ENCODE assay signal across 8 mouse cellular contexts in genomic region chr11:98768127-98769006, GRCm38 (mm10). TPM values are rescaled to one million over a fixed set of nuclear protein-coding genes. Genes with fewer than 3 reads are reported as not detected.
DNase-seq lines count a peak whose midpoint lies in the region; ATAC-seq lines count a peak whose summit lies in the region.

No protein-coding gene starts in this region.

- no peak for ATAC-seq in forebrain, embryonic 14.5 days
- no peak for ATAC-seq in hindbrain, embryonic 15.5 days (ENCODE audit: low FRiP score, low read depth)
- ATAC-seq in liver, embryonic 16.5 days (ENCODE audit: low read depth): peak; percentile 61
- ATAC-seq in stomach, embryonic 16.5 days (ENCODE audit: insufficient read depth, low FRiP score): peak; percentile 26; the same call in 1 of the 2 replicates

- H3K9me3 ChIP-seq in forebrain, embryonic 14.5 days (replicated peaks; ENCODE audit: control insufficient read depth, low read length): no peaks in the 10 kb centered on the region
- H3K9me3 ChIP-seq in hindbrain, embryonic 15.5 days: no peaks in the 10 kb centered on the region
- H3K9me3 ChIP-seq in liver, embryonic 16.5 days (replicated peaks; ENCODE audit: control insufficient read depth, low read length): no peaks in the 10 kb centered on the region
- H3K9me3 ChIP-seq in stomach, embryonic 16.5 days (replicated peaks; ENCODE audit: control insufficient read depth, low read length): no peaks in the 10 kb centered on the region

- no peaks in the 10 kb centered on the region for H3K27me3 ChIP-seq in forebrain, embryonic 14.5 days (replicated peaks; ENCODE audit: control insufficient read depth, insufficient read depth, low read length)
- no peaks in the 10 kb centered on the region for H3K27me3 ChIP-seq in hindbrain, embryonic 15.5 days
- no peaks in the 10 kb centered on the region for H3K27me3 ChIP-seq in liver, embryonic 16.5 days (ENCODE audit: control insufficient read depth, insufficient read depth, low read depth, low read length)
- no peaks in the 10 kb centered on the region for H3K27me3 ChIP-seq in stomach, embryonic 16.5 days (ENCODE audit: control insufficient read depth, insufficient read depth, low read length)

- DNase-seq in embryo, embryonic 10 days (ENCODE audit: low spot score): peak; percentile 29
- DNase-seq in embryo, embryonic 10.5 days (ENCODE audit: low spot score): no peak
- peak; percentile 38 for DNase-seq in adipocyte (ENCODE audit: low spot score)
- DNase-seq in forebrain, embryonic 14.5 days (ENCODE audit: low spot score): no peak
- no peak for DNase-seq in left cerebral cortex, postnatal 4 days

- H3K9ac ChIP-seq in forebrain, embryonic 14.5 days (ENCODE audit: low read length): peak overlapping the region; percentile 55
- H3K9ac ChIP-seq in hindbrain, embryonic 15.5 days: no peak overlapping the region
- H3K9ac ChIP-seq in liver, embryonic 16.5 days (ENCODE audit: low read depth, low read length): peak overlapping the region; percentile 69
- peak overlapping the region; percentile 67 for H3K9ac ChIP-seq in stomach, embryonic 16.5 days (ENCODE audit: low read length)

- peak overlapping the region; percentile 6; the same call in 1 of the 2 replicates for H3K4me3 ChIP-seq in forebrain, embryonic 14.5 days (ENCODE audit: low read depth, low read length)
- H3K4me3 ChIP-seq in hindbrain, embryonic 15.5 days: no peak overlapping the region
- H3K4me3 ChIP-seq in liver, embryonic 16.5 days (ENCODE audit: low read depth, low read length): peak overlapping the region; percentile 58
- H3K4me3 ChIP-seq in stomach, embryonic 16.5 days (replicated peaks; ENCODE audit: low read length): peak overlapping the region; percentile 28

- peak overlapping the region; percentile 85 for H3K27ac ChIP-seq in forebrain, embryonic 14.5 days (ENCODE audit: low read depth, low read length)
- H3K27ac ChIP-seq in hindbrain, embryonic 15.5 days (replicated peaks): peak overlapping the region; percentile 71
- peak overlapping the region; percentile 89 for H3K27ac ChIP-seq in liver, embryonic 16.5 days (ENCODE audit: low read length)
- H3K27ac ChIP-seq in stomach, embryonic 16.5 days (ENCODE audit: low read length): peak overlapping the region; percentile 83

- peaks cover 40% of the 10 kb centered on the region for H3K4me1 ChIP-seq in forebrain, embryonic 14.5 days (ENCODE audit: control insufficient read depth, insufficient read depth, low read length)
- peaks cover 59% of the 10 kb centered on the region for H3K4me1 ChIP-seq in hindbrain, embryonic 15.5 days (replicated peaks)
- peaks cover 76% of the 10 kb centered on the region for H3K4me1 ChIP-seq in liver, embryonic 16.5 days (ENCODE audit: control insufficient read depth, low read depth, low read length)
- H3K4me1 ChIP-seq in stomach, embryonic 16.5 days (ENCODE audit: control insufficient read depth, insufficient read depth, low read length): peaks cover 53% of the 10 kb centered on the region

- WGBS in forebrain, embryonic 14.5 days: 36% methylated on average over 38 of the region's 39 CpGs
- WGBS in hindbrain, embryonic 15.5 days: 27% methylated on average over 38 of the region's 39 CpGs
- WGBS in liver, embryonic 16.5 days (ENCODE audit: insufficient replicate concordance): 25% methylated on average over 39 of the region's 39 CpGs
- 25% methylated on average over 38 of the region's 39 CpGs for WGBS in stomach, embryonic 16.5 days

- intact Hi-C loops in left cerebral cortex, postnatal 4 days (cut with DNase I): no loop called here

- peak overlapping the region; percentile 40 for H3K4me2 ChIP-seq in forebrain, embryonic 14.5 days (ENCODE audit: low read length)
- peak overlapping the region; percentile 28 for H3K4me2 ChIP-seq in hindbrain, embryonic 15.5 days
- peak overlapping the region; percentile 80 for H3K4me2 ChIP-seq in liver, embryonic 16.5 days (ENCODE audit: low read depth, low read length)
- H3K4me2 ChIP-seq in stomach, embryonic 16.5 days (ENCODE audit: low read depth, low read length): peak overlapping the region; percentile 51

- peaks cover 67% of the 10 kb centered on the region for H3K36me3 ChIP-seq in forebrain, embryonic 14.5 days (ENCODE audit: control insufficient read depth, insufficient read depth, low read length)
- peaks cover 39% of the 10 kb centered on the region for H3K36me3 ChIP-seq in hindbrain, embryonic 15.5 days
- H3K36me3 ChIP-seq in liver, embryonic 16.5 days (ENCODE audit: control insufficient read depth, insufficient read depth): peaks cover 5% of the 10 kb centered on the region; the same call in 1 of the 2 replicates
- peaks cover 19% of the 10 kb centered on the region; the same call in 1 of the 2 replicates for H3K36me3 ChIP-seq in stomach, embryonic 16.5 days (ENCODE audit: control insufficient read depth, insufficient read depth, low read length)

RNA-seq across cellular contexts. Expression of gene Nr1d1, which starts 6.8 kb away (rescaled TPM):
- polyA plus RNA-seq in forebrain, embryonic 14.5 days (2014; fragmentation: Nextera tagmentation; extraction: Ambion mirVana): 2.2 and 3.1 TPM in 2 replicates
- polyA plus RNA-seq in hindbrain, embryonic 15.5 days (2015; fragmentation: Nextera tagmentation; extraction: Ambion mirVana): 3.9 and 4.3 TPM in 2 replicates
- polyA plus RNA-seq in liver, embryonic 16.5 days (2015; fragmentation: Nextera tagmentation; extraction: Ambion mirVana): 0.65 and 0.66 TPM in 2 replicates
- polyA plus RNA-seq in stomach, embryonic 16.5 days (2015; fragmentation: Nextera tagmentation; extraction: Ambion mirVana): 2.6 and 4.1 TPM in 2 replicates
- total RNA-seq in left cerebral cortex, postnatal 4 days (2021): 10 to 100 TPM; 31.9 TPM

RNA-seq across cellular contexts. Expression of gene Msl1, which starts 26.9 kb away (rescaled TPM):
- polyA plus RNA-seq in forebrain, embryonic 14.5 days (2014; fragmentation: Nextera tagmentation; extraction: Ambion mirVana): 19.3 and 20.5 TPM in 2 replicates
- polyA plus RNA-seq in hindbrain, embryonic 15.5 days (2015; fragmentation: Nextera tagmentation; extraction: Ambion mirVana): 31.7 and 33.1 TPM in 2 replicates
- polyA plus RNA-seq in liver, embryonic 16.5 days (2015; fragmentation: Nextera tagmentation; extraction: Ambion mirVana): 4.9 and 5.3 TPM in 2 replicates
- 18.0 and 18.4 TPM in 2 replicates for polyA plus RNA-seq in stomach, embryonic 16.5 days (2015; fragmentation: Nextera tagmentation; extraction: Ambion mirVana)
- 100 to 1,000 TPM; 163 to 166 TPM for total RNA-seq in left cerebral cortex, postnatal 4 days (2021)

RNA-seq across cellular contexts. Expression of gene Thra, which starts 27.9 kb away (rescaled TPM):
- 164 and 199 TPM in 2 replicates for polyA plus RNA-seq in forebrain, embryonic 14.5 days (2014; fragmentation: Nextera tagmentation; extraction: Ambion mirVana)
- polyA plus RNA-seq in hindbrain, embryonic 15.5 days (2015; fragmentation: Nextera tagmentation; extraction: Ambion mirVana): 136 and 138 TPM in 2 replicates
- polyA plus RNA-seq in liver, embryonic 16.5 days (2015; fragmentation: Nextera tagmentation; extraction: Ambion mirVana): 6.5 and 7.7 TPM in 2 replicates
- polyA plus RNA-seq in stomach, embryonic 16.5 days (2015; fragmentation: Nextera tagmentation; extraction: Ambion mirVana): 32.9 and 37.8 TPM in 2 replicates
- total RNA-seq in left cerebral cortex, postnatal 4 days (2021): 1,000 to 10,000 TPM; 1,274 to 1,289 TPM

RNA-seq across cellular contexts. Expression of gene Casc3, which starts 36.3 kb away (rescaled TPM):
- polyA plus RNA-seq in forebrain, embryonic 14.5 days (2014; fragmentation: Nextera tagmentation; extraction: Ambion mirVana): 41.0 and 45.0 TPM in 2 replicates
- 49.4 and 54.2 TPM in 2 replicates for polyA plus RNA-seq in hindbrain, embryonic 15.5 days (2015; fragmentation: Nextera tagmentation; extraction: Ambion mirVana)
- 11.6 and 13.6 TPM in 2 replicates for polyA plus RNA-seq in liver, embryonic 16.5 days (2015; fragmentation: Nextera tagmentation; extraction: Ambion mirVana)
- polyA plus RNA-seq in stomach, embryonic 16.5 days (2015; fragmentation: Nextera tagmentation; extraction: Ambion mirVana): 25.1 and 26.3 TPM in 2 replicates
- 10 to 100 TPM; 61.0 to 67.1 TPM for total RNA-seq in left cerebral cortex, postnatal 4 days (2021)

RNA-seq across cellular contexts. Expression of gene Med24, which starts 39.1 kb away (rescaled TPM):
- 76.0 and 85.9 TPM in 2 replicates for polyA plus RNA-seq in forebrain, embryonic 14.5 days (2014; fragmentation: Nextera tagmentation; extraction: Ambion mirVana)
- 67.0 and 70.3 TPM in 2 replicates for polyA plus RNA-seq in hindbrain, embryonic 15.5 days (2015; fragmentation: Nextera tagmentation; extraction: Ambion mirVana)
- polyA plus RNA-seq in liver, embryonic 16.5 days (2015; fragmentation: Nextera tagmentation; extraction: Ambion mirVana): 22.8 and 23.8 TPM in 2 replicates
- polyA plus RNA-seq in stomach, embryonic 16.5 days (2015; fragmentation: Nextera tagmentation; extraction: Ambion mirVana): 42.2 and 44.2 TPM in 2 replicates
- 10 to 100 TPM; 96.8 to 99.4 TPM for total RNA-seq in left cerebral cortex, postnatal 4 days (2021)

Comparison
In these comparisons a context has a peak if more than half of its experiments do, and no peak if none do; other contexts are left out.
1. DNase-seq: peak in embryo, embryonic 10 days (single experiment) and adipocyte (single experiment); none in embryo, embryonic 10.5 days (single experiment), forebrain, embryonic 14.5 days (single experiment) and left cerebral cortex, postnatal 4 days (single experiment).
2. ATAC-seq: peak in liver, embryonic 16.5 days (single experiment) and stomach, embryonic 16.5 days (single experiment); none in forebrain, embryonic 14.5 days (single experiment) and hindbrain, embryonic 15.5 days (single experiment).
3. H3K4me2 ChIP-seq: peak in every context shown above with its lines; median percentile 80 in liver, embryonic 16.5 days; 51 in stomach, embryonic 16.5 days; 40 in forebrain, embryonic 14.5 days; 28 in hindbrain, embryonic 15.5 days.
4. Peak in every context shown above with its lines, with median percentiles within 50 percentile points of each other: H3K27ac ChIP-seq.